Mouse (Mus musculus): ENCODE measurements around the gene 1810009J06Rik. TPM values are rescaled to one million over a fixed set of nuclear protein-coding genes. Genes with fewer than 3 reads are reported as not detected.

Gene 1810009J06Rik
- polyA plus RNA-seq, 1 experiment from 2014 or later = 0.47 TPM

Other genes starting within 250 kb of the 1810009J06Rik start
- not detected in 2 replicates for gene Moxd2, start 77.3 kb upstream of the 1810009J06Rik start, polyA plus RNA-seq (2014; fragmentation: Nextera tagmentation; extraction: Ambion mirVana)
- gene Prss58, start 64.4 kb upstream of the 1810009J06Rik start, polyA plus RNA-seq (2014; fragmentation: Nextera tagmentation; extraction: Ambion mirVana) = not detected in 2 replicates
- not detected in 2 replicates for gene 1700074P13Rik, start 24.2 kb upstream of the 1810009J06Rik start, polyA plus RNA-seq (2014; fragmentation: Nextera tagmentation; extraction: Ambion mirVana)
- gene Gm4744, start 12.9 kb upstream of the 1810009J06Rik start, polyA plus RNA-seq (2014; fragmentation: Nextera tagmentation; extraction: Ambion mirVana) = not detected in 2 replicates
- gene Gm2663, start 34.7 kb downstream of the 1810009J06Rik start, polyA plus RNA-seq (2014; fragmentation: Nextera tagmentation; extraction: Ambion mirVana) = 0.55 TPM in 1 of 2 replicates, not detected in the other
- gene 2210010C04Rik, start 70.8 kb downstream of the 1810009J06Rik start, polyA plus RNA-seq (2014; fragmentation: Nextera tagmentation; extraction: Ambion mirVana) = not detected in 2 replicates